Mouse (Mus musculus): ENCODE measurements at regions not wholly inside any gene's neighbourhood (a gene's known extent, or its start where the extent isn't known, plus 50 kb on each side); places are given as distances from the start of the nearest gene placed in this dataset.

GRCm38 (mm10) chr6:98626435-98626834 is 283.9 kb upstream of the Gm765 start:
- DNase-seq (ENCODE audit: low read depth in 1 of 2, low spot score in 2 of 2), result no peak

GRCm38 (mm10) chr6:98620886-98621285 is 278.3 kb upstream of the Gm765 start:
- no peak for DNase-seq (ENCODE audit: low read depth in 1 of 2, low spot score in 2 of 2)

GRCm38 (mm10) chr6:98613030-98613429 is 270.5 kb upstream of the Gm765 start:
- no peak for DNase-seq (ENCODE audit: low read depth in 1 of 2, low spot score in 2 of 2)

- no peak for DNase-seq (ENCODE audit: low read depth in 1 of 2, low spot score in 2 of 2)
These were observed 266.6 kb upstream of the Gm765 start for GRCm38 (mm10) chr6:98609133-98609532.

GRCm38 (mm10) chr6:98606680-98607079 is 264.1 kb upstream of the Gm765 start:
- no peak for DNase-seq (ENCODE audit: low read depth in 1 of 2, low spot score in 2 of 2)

GRCm38 (mm10) chr6:98597612-98598011 is 255.1 kb upstream of the Gm765 start:
- DNase-seq (ENCODE audit: low read depth in 1 of 2, low spot score in 2 of 2), result no peak

- no peak for DNase-seq (ENCODE audit: low read depth in 1 of 2, low spot score in 2 of 2)
These were observed 248.4 kb upstream of the Gm765 start for GRCm38 (mm10) chr6:98590989-98591388.

- DNase-seq (ENCODE audit: low read depth in 1 of 2, low spot score in 2 of 2), result no peak
These were observed 246.4 kb upstream of the Gm765 start for GRCm38 (mm10) chr6:98588979-98589378.

- no peak for DNase-seq (ENCODE audit: low read depth in 1 of 2, low spot score in 2 of 2)
These were observed 242.0 kb upstream of the Gm765 start for GRCm38 (mm10) chr6:98584541-98584940.

GRCm38 (mm10) chr6:98582826-98583225 is 240.3 kb upstream of the Gm765 start:
- no peak for DNase-seq (ENCODE audit: low read depth in 1 of 2, low spot score in 2 of 2)

GRCm38 (mm10) chr6:98575227-98575626 is 232.7 kb upstream of the Gm765 start:
- DNase-seq (ENCODE audit: low read depth in 1 of 2, low spot score in 2 of 2), result no peak

- DNase-seq (ENCODE audit: low read depth in 1 of 2, low spot score in 2 of 2), result no peak
These were observed 213.1 kb upstream of the Gm765 start for GRCm38 (mm10) chr6:98555702-98556101.

GRCm38 (mm10) chr6:98553922-98554321 is 211.4 kb upstream of the Gm765 start:
- DNase-seq (ENCODE audit: low read depth in 1 of 2, low spot score in 2 of 2), result no peak

GRCm38 (mm10) chr6:98551781-98552180 is 209.2 kb upstream of the Gm765 start:
- no peak for DNase-seq (ENCODE audit: low read depth in 1 of 2, low spot score in 2 of 2)

GRCm38 (mm10) chr6:98526882-98527440 is 184.4 kb upstream of the Gm765 start:
- no peak for DNase-seq (ENCODE audit: low read depth in 1 of 2, low spot score in 2 of 2)

- DNase-seq (ENCODE audit: low read depth in 1 of 2, low spot score in 2 of 2), result no peak
These were observed 182.7 kb upstream of the Gm765 start for GRCm38 (mm10) chr6:98525286-98525685.

GRCm38 (mm10) chr6:98524659-98525058 is 182.1 kb upstream of the Gm765 start:
- no peak for DNase-seq (ENCODE audit: low read depth in 1 of 2, low spot score in 2 of 2)

- DNase-seq (ENCODE audit: low read depth in 1 of 2, low spot score in 2 of 2), result no peak
These were observed 179.0 kb upstream of the Gm765 start for GRCm38 (mm10) chr6:98521526-98521925.

- no peak for DNase-seq (ENCODE audit: low read depth in 1 of 2, low spot score in 2 of 2)
These were observed 172.3 kb upstream of the Gm765 start for GRCm38 (mm10) chr6:98514826-98515225.

GRCm38 (mm10) chr6:98514376-98514775 is 171.8 kb upstream of the Gm765 start:
- DNase-seq (ENCODE audit: low read depth in 1 of 2, low spot score in 2 of 2), result no peak

- DNase-seq (ENCODE audit: low read depth in 1 of 2, low spot score in 2 of 2), result no peak
These were observed 170.7 kb upstream of the Gm765 start for GRCm38 (mm10) chr6:98513217-98513616.

- DNase-seq (ENCODE audit: low read depth in 1 of 2, low spot score in 2 of 2), result no peak
These were observed 160.2 kb upstream of the Gm765 start for GRCm38 (mm10) chr6:98502726-98503125.

GRCm38 (mm10) chr6:98499721-98500120 is 157.2 kb upstream of the Gm765 start:
- no peak for DNase-seq (ENCODE audit: low read depth in 1 of 2, low spot score in 2 of 2)

- no peak for DNase-seq (ENCODE audit: low read depth in 1 of 2, low spot score in 2 of 2)
These were observed 144.1 kb upstream of the Gm765 start for GRCm38 (mm10) chr6:98486626-98487025.

Measured in monocyte, adult 2 months (primary cell).